Comparison of ENCODE assay signal across 10 mouse cellular contexts in genomic region chr6:129517752-129518408, GRCm38 (mm10). TPM values are rescaled to one million over a fixed set of nuclear protein-coding genes. Genes with fewer than 3 reads are reported as not detected.
DNase-seq lines count a peak whose midpoint lies in the region; ATAC-seq lines count a peak whose summit lies in the region.
"Had no signal": no experiment of that assay in that cellular context is flagged by ENCODE, and none has a peak within 500 bp of the region (broad histone marks: within the 10 kb centered on the region; RNA-seq: fewer than 3 reads in every experiment).

No protein-coding gene starts in this region.

- 50% methylated on average over 2 of the region's 2 CpGs for WGBS in hindbrain, embryonic 16.5 days
- 32% methylated on average over 2 of the region's 2 CpGs for WGBS in liver, embryonic 16.5 days (ENCODE audit: insufficient replicate concordance)

- peak; percentile 28 for DNase-seq in gastrocnemius, adult 18-20 months (ENCODE audit: low spot score)
- no peak for DNase-seq in gastrocnemius, postnatal 4 days (ENCODE audit: low spot score in 2 of 2)
- DNase-seq in 416B (ENCODE audit: low read depth), result peak; percentile 80
- peak; percentile 6 for DNase-seq in brain, embryonic 18.5 days (ENCODE audit: low read depth, low spot score)
- DNase-seq in retina, adult 2 months (ENCODE audit: low read depth, low spot score), result peak; percentile 37
- DNase-seq in testis, postnatal 14 days (ENCODE audit: low spot score), result no peak

- no peaks in the 10 kb centered on the region for H3K36me3 ChIP-seq in hindbrain, embryonic 16.5 days (ENCODE audit: control insufficient read depth, insufficient read depth, low read length)
- no peaks in the 10 kb centered on the region for H3K36me3 ChIP-seq in liver, embryonic 16.5 days (ENCODE audit: control insufficient read depth, insufficient read depth)

- no peaks in the 10 kb centered on the region for H3K27me3 ChIP-seq in hindbrain, embryonic 16.5 days (replicated peaks; ENCODE audit: control insufficient read depth, insufficient read depth, low read length)
- no peaks in the 10 kb centered on the region for H3K27me3 ChIP-seq in liver, embryonic 16.5 days (ENCODE audit: control insufficient read depth, insufficient read depth, low read depth, low read length)

- no peaks in the 10 kb centered on the region for H3K4me1 ChIP-seq in hindbrain, embryonic 16.5 days (ENCODE audit: control insufficient read depth, insufficient read depth, low read depth, low read length)
- no peaks in the 10 kb centered on the region for H3K4me1 ChIP-seq in liver, embryonic 16.5 days (ENCODE audit: control insufficient read depth, low read depth, low read length)

- no peak overlapping the region for H3K9ac ChIP-seq in hindbrain, embryonic 16.5 days (ENCODE audit: low read depth, low read length)
- H3K9ac ChIP-seq in liver, embryonic 16.5 days (ENCODE audit: low read depth, low read length), result no peak overlapping the region

- no peak overlapping the region for H3K4me2 ChIP-seq in hindbrain, embryonic 16.5 days (ENCODE audit: low read length)
- no peak overlapping the region for H3K4me2 ChIP-seq in liver, embryonic 16.5 days (ENCODE audit: low read depth, low read length)

- no peak overlapping the region for H3K4me3 ChIP-seq in hindbrain, embryonic 16.5 days (ENCODE audit: low read length)
- H3K4me3 ChIP-seq in liver, embryonic 16.5 days (ENCODE audit: low read depth, low read length), result no peak overlapping the region

- H3K9me3 ChIP-seq in hindbrain, embryonic 16.5 days (ENCODE audit: control insufficient read depth, low read length), result no peaks in the 10 kb centered on the region
- H3K9me3 ChIP-seq in liver, embryonic 16.5 days (replicated peaks; ENCODE audit: control insufficient read depth, low read length), result no peaks in the 10 kb centered on the region

- H3K27ac ChIP-seq in hindbrain, embryonic 16.5 days (ENCODE audit: low read depth, low read length), result no peak overlapping the region
- no peak overlapping the region for H3K27ac ChIP-seq in liver, embryonic 16.5 days (ENCODE audit: low read length)

- ATAC-seq in hindbrain, embryonic 16.5 days, result peak; percentile 93
- peak; percentile 60 for ATAC-seq in liver, embryonic 16.5 days (ENCODE audit: low read depth)

RNA-seq across cellular contexts. Expression of gene Tmem52b, which starts 5.5 kb away (rescaled TPM):
- not detected for total RNA-seq in gastrocnemius, adult 18-20 months (2021)
- not detected for total RNA-seq in gastrocnemius, postnatal 4 days (2021)
- polyA plus RNA-seq in hindbrain, embryonic 16.5 days (2015; fragmentation: Nextera tagmentation; extraction: Ambion mirVana), result not detected in 2 replicates
- 0.04 TPM in 1 of 2 replicates, not detected in the other for polyA plus RNA-seq in liver, embryonic 16.5 days (2015; fragmentation: Nextera tagmentation; extraction: Ambion mirVana)
- polyA plus RNA-seq: testis, adult 2 months had no signal

RNA-seq across cellular contexts. Expression of gene Olr1, which starts 10.9 kb away (rescaled TPM):
- under 1 TPM in 1 of 2 experiments, not detected in 1; 0.31 TPM for total RNA-seq in gastrocnemius, adult 18-20 months (2021)
- total RNA-seq in gastrocnemius, postnatal 4 days (2021), result not detected
- not detected in 2 replicates for polyA plus RNA-seq in hindbrain, embryonic 16.5 days (2015; fragmentation: Nextera tagmentation; extraction: Ambion mirVana)
- polyA plus RNA-seq in liver, embryonic 16.5 days (2015; fragmentation: Nextera tagmentation; extraction: Ambion mirVana), result 1.2 and 1.3 TPM in 2 replicates
- polyA plus RNA-seq: intestine, embryonic 14.5 days had no signal

RNA-seq across cellular contexts. Expression of gene Gabarapl1, which starts 15.1 kb away (rescaled TPM):
- total RNA-seq in gastrocnemius, adult 18-20 months (2021), result 100 to 1,000 TPM in 1 of 2 experiments, 10 to 100 TPM in 1; 61.3 to 105 TPM
- total RNA-seq in gastrocnemius, postnatal 4 days (2021), result 10 to 100 TPM; 30.7 to 31.3 TPM
- polyA plus RNA-seq in hindbrain, embryonic 16.5 days (2015; fragmentation: Nextera tagmentation; extraction: Ambion mirVana), result 237 and 271 TPM in 2 replicates
- polyA plus RNA-seq in liver, embryonic 16.5 days (2015; fragmentation: Nextera tagmentation; extraction: Ambion mirVana), result 28.4 and 28.6 TPM in 2 replicates

RNA-seq across cellular contexts. Expression of gene Klre1, which starts 59.8 kb away (rescaled TPM):
- total RNA-seq in gastrocnemius, adult 18-20 months (2021), result not detected
- total RNA-seq in gastrocnemius, postnatal 4 days (2021), result not detected
- polyA plus RNA-seq in hindbrain, embryonic 16.5 days (2015; fragmentation: Nextera tagmentation; extraction: Ambion mirVana), result not detected in 2 replicates
- polyA plus RNA-seq in liver, embryonic 16.5 days (2015; fragmentation: Nextera tagmentation; extraction: Ambion mirVana), result 0.13 TPM in 1 of 2 replicates, not detected in the other
- polyA plus RNA-seq: intestine, embryonic 14.5 days had no signal

Comparison
In these comparisons a context has a peak if more than half of its experiments do, and no peak if none do; other contexts are left out.
1. DNase-seq: peak in gastrocnemius, adult 18-20 months (single experiment), 416B (single experiment), brain, embryonic 18.5 days (single experiment) and retina, adult 2 months (single experiment); none in gastrocnemius, postnatal 4 days (0 of 2) and testis, postnatal 14 days (single experiment).